Mouse (Mus musculus): ENCODE measurements around the gene Vwf. TPM values are rescaled to one million over a fixed set of nuclear protein-coding genes. Genes with fewer than 3 reads are reported as not detected.

Gene Vwf
- polyA plus RNA-seq, 1 experiment from 2014 or later = 9.8 TPM

DNA sequence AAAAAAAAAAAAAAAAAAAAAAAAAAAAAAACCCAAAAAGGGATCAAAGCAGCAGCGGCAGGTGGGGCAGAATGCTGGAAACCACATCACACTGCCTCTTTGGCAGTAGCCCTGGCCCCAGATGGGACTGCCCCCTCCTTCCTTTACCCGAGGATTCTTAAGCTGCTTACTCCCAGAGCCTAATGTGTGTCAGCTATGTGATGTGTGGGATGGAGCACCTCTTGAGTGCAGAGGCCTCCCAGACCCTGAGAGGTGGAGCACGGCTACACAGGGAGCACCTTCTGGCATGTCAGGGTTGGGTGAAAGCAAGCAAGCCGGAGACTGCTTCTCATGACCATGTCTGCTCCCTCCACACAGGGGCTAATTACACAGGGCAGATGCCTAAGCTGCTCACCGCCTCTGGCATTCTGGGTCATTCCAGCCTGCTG lies 180.9 kb downstream of the Vwf start:
- Histone ChIP-seq H3K36me3 (ENCODE audit: control insufficient read depth, insufficient read depth, low read length) (no peaks in the 10 kb centered on the region), H3K27me3 (ENCODE audit: control insufficient read depth, insufficient read depth, low read length) (no peaks in the 10 kb centered on the region), H3K9ac (replicated peaks; ENCODE audit: low read depth, low read length) (no peak overlapping the region), H3K27ac (ENCODE audit: low read length) (no peak overlapping the region), H3K4me1 (ENCODE audit: control insufficient read depth, insufficient read depth, low read length) (no peaks in the 10 kb centered on the region), H3K4me2 (replicated peaks; ENCODE audit: low read depth, low read length) (no peak overlapping the region), H3K9me3 (ENCODE audit: control insufficient read depth, low read depth, low read length) (no peaks in the 10 kb centered on the region), H3K4me3 (ENCODE audit: low read depth, low read length) (no peak overlapping the region)
- WGBS = 69% methylated on average over 5 of the region's 5 CpGs
- no peak for ATAC-seq (ENCODE audit: insufficient number of reproducible peaks, insufficient read depth, low FRiP score, low read depth)

DNA sequence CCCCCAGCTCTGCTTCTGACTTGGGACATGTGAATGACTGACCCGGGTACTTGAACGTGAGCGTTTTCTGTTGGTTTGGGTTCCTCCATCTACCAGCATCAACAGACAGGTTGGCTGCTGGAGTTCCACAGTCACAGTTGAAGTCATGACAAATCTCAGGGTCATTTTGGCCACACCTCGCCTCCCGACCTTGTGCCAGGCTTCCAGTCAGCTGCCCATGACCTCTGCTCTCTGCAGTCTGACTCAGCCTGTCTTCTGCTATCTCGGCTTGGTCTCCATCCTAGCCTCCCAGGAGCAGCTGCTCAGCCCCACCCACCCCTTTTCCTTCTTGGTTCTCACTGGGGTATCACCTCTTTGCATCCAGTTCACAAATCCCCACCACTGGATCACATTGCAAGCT lies 182.9 kb downstream of the Vwf start:
- WGBS = 73% methylated on average over 6 of the region's 6 CpGs

DNA sequence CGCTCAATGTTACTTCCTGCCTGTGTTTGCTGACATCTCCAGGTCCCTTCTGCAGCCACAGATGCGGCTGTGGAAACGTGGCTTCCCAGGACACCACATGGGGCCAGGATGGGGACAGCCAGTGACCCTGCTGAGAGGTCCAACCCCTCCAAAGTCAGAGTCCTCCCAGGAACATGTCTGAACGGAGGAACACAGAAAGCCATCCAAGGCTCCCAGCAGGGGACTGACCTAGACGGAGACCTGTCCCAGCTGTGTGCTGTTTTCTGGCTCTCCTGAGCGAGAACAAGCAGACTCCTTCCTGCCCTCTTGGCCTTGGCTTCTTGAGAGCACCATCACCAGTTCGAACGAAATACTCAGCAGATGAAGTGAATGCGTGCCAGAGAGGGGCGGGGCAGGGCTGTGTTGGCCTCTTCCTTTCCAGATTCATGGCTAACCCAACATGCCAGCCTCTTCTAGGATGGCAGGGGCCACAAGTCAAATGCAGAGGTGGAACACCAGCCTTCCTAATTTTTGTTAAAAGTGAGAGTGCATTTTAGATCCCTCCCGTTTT lies 183.5 kb downstream of the Vwf start:
- Histone ChIP-seq H3K4me3 (ENCODE audit: low read depth, low read length) (no peak overlapping the region), H3K27me3 (ENCODE audit: control insufficient read depth, insufficient read depth, low read length) (no peaks in the 10 kb centered on the region), H3K27ac (ENCODE audit: low read length) (no peak overlapping the region), H3K36me3 (ENCODE audit: control insufficient read depth, insufficient read depth, low read length) (no peaks in the 10 kb centered on the region), H3K4me1 (ENCODE audit: control insufficient read depth, insufficient read depth, low read length) (no peaks in the 10 kb centered on the region), H3K9ac (replicated peaks; ENCODE audit: low read depth, low read length) (no peak overlapping the region), H3K4me2 (replicated peaks; ENCODE audit: low read depth, low read length) (no peak overlapping the region), H3K9me3 (ENCODE audit: control insufficient read depth, low read depth, low read length) (no peaks in the 10 kb centered on the region)
- 62% methylated on average over 11 of the region's 11 CpGs for WGBS
- no peak for ATAC-seq (ENCODE audit: insufficient number of reproducible peaks, insufficient read depth, low FRiP score, low read depth)

More for the DNA sequence above, 182.9 kb downstream of the Vwf start:
- no peaks in the 10 kb centered on the region for H3K27me3 ChIP-seq (ENCODE audit: control insufficient read depth, insufficient read depth, low read length)
- no peak overlapping the region for H3K9ac ChIP-seq (replicated peaks; ENCODE audit: low read depth, low read length)
- H3K9me3 ChIP-seq (ENCODE audit: control insufficient read depth, low read depth, low read length) = no peaks in the 10 kb centered on the region
- H3K4me1 ChIP-seq (ENCODE audit: control insufficient read depth, insufficient read depth, low read length) = no peaks in the 10 kb centered on the region
- H3K4me3 ChIP-seq (ENCODE audit: low read depth, low read length) = no peak overlapping the region
- H3K4me2 ChIP-seq (replicated peaks; ENCODE audit: low read depth, low read length) = no peak overlapping the region
- no peak overlapping the region for H3K27ac ChIP-seq (ENCODE audit: low read length)
- ATAC-seq (ENCODE audit: insufficient number of reproducible peaks, insufficient read depth, low FRiP score, low read depth) = no peak
- H3K36me3 ChIP-seq (ENCODE audit: control insufficient read depth, insufficient read depth, low read length) = no peaks in the 10 kb centered on the region

Other genes starting within 250 kb of the Vwf start
- 55.1 and 62.6 TPM in 2 replicates for gene Ltbr, start 232.9 kb upstream of the Vwf start, polyA plus RNA-seq (2014; fragmentation: Nextera tagmentation; extraction: Ambion mirVana)
- 1.3 and 2.6 TPM in 2 replicates for gene Scnn1a, start 226.1 kb upstream of the Vwf start, polyA plus RNA-seq (2014; fragmentation: Nextera tagmentation; extraction: Ambion mirVana)
- 64.2 and 69.9 TPM in 2 replicates for gene Tnfrsf1a, start 197.4 kb upstream of the Vwf start, polyA plus RNA-seq (2014; fragmentation: Nextera tagmentation; extraction: Ambion mirVana)
- gene Plekhg6, start 166.0 kb upstream of the Vwf start, polyA plus RNA-seq (2014; fragmentation: Nextera tagmentation; extraction: Ambion mirVana) = 1.7 and 2.1 TPM in 2 replicates
- gene Cd9, start 52.0 kb upstream of the Vwf start, polyA plus RNA-seq (2014; fragmentation: Nextera tagmentation; extraction: Ambion mirVana) = 286 and 302 TPM in 2 replicates
- 0.09 and 0.24 TPM in 2 replicates for gene Ano2, start 143.6 kb downstream of the Vwf start, polyA plus RNA-seq (2014; fragmentation: Nextera tagmentation; extraction: Ambion mirVana)